Mouse (Mus musculus): ENCODE data around the gene Reg4. TPM values are rescaled to one million over a fixed set of nuclear protein-coding genes. Genes with fewer than 3 reads are reported as not detected.

Reg4 gene
- polyA plus RNA-seq, 1 experiment from 2014 or later = not detected

DNA sequence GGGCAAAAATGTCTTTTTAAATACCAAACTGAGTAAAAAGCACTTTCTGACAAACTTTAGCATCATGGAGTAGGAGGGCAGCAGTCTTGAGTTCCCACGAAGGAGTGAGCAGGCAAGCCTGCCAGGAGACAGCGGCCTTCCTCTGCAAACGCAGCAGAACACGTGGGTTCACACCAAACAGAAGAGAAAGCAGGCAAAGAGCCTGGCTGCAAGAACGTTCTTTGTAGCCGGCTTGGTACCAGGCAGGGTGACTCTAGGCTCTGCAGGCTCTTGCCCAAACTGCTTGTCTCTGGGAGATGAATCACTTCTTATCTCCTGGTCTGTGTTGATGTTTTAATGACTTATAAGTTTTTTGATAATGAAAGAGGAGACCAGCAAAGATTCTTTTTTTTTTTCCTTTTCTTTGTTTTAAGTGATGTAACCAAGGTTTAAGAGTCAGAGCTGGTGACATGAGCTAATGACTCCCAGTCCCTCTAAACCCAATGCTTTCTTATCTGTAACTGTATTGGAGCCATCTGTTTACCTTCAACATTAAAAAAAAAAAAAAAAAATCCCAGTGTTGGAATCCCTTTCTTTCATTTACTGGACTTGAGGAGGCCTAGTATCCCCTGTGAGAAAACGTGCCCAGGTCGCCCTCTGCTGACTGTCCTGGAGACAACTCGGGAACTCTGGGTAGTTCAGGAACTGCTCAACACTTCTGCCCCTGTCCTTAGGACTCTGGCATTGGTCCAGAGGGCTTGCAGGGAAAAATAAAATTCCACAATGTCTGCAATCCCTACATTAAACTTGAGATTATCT is 2.0 kb downstream of the Reg4 start:
- no peaks in the 10 kb centered on the region for H3K79me2 ChIP-seq (ENCODE audit: inconsistent target)
- WGBS (ENCODE audit: missing documents) = 48% methylated on average over 9 of the region's 9 CpGs
- no peak overlapping the region for H3K4me3 ChIP-seq (ENCODE audit: inconsistent target)
- H3K36me3 ChIP-seq (ENCODE audit: inconsistent target) = no peaks in the 10 kb centered on the region
- H3K27ac ChIP-seq = no peak overlapping the region

DNA sequence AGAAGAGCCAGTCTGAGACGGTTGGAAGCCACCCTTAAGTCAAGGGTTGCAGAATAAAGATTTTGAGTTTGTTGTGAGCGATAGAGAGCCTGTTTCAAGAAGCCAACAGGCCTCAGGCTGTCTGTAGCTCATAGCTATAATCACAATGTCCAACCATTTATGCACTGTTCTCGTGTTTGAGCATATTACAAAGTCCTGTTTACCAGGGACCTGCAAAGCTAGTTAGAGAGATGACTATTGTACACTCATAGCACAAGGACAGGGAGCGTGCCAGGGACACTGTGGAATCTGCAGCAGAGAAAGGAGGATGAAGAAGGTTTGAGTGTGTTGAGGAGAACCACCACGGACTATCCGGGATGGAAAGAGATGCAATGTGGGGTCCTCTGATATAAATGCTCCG is 3.0 kb downstream of the Reg4 start:
- Histone ChIP-seq H3K36me3 (ENCODE audit: inconsistent target) (no peaks in the 10 kb centered on the region), H3K4me3 (ENCODE audit: inconsistent target) (no peak overlapping the region), H3K79me2 (ENCODE audit: inconsistent target) (no peaks in the 10 kb centered on the region), H3K27ac (no peak overlapping the region)
- 94% methylated on average over 7 of the region's 7 CpGs for WGBS (ENCODE audit: missing documents)

DNA sequence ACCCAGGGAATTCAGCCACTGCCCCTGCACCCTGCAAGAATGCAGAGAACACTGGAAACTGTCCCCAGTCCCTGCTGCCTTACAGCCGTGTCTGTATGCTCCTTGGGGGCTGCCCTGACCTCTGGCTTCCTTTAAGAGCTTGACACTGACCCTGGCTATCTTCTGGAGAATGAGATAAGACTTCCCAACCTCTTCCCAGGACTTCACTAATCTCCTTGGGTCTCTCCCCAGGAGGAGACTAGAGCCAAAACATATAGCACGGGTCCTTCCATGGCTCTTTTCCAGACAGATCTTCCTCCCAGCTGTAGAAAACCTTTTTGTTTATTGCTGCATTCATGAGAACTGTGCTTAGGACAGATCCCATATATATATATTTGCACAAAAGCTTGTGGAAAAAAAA is 3.8 kb downstream of the Reg4 start:
- WGBS (ENCODE audit: missing documents) = 84% methylated on average over 2 of the region's 2 CpGs
- Histone ChIP-seq H3K27ac (no peak overlapping the region), H3K79me2 (ENCODE audit: inconsistent target) (no peaks in the 10 kb centered on the region), H3K36me3 (ENCODE audit: inconsistent target) (no peaks in the 10 kb centered on the region), H3K4me3 (ENCODE audit: inconsistent target) (no peak overlapping the region)

DNA sequence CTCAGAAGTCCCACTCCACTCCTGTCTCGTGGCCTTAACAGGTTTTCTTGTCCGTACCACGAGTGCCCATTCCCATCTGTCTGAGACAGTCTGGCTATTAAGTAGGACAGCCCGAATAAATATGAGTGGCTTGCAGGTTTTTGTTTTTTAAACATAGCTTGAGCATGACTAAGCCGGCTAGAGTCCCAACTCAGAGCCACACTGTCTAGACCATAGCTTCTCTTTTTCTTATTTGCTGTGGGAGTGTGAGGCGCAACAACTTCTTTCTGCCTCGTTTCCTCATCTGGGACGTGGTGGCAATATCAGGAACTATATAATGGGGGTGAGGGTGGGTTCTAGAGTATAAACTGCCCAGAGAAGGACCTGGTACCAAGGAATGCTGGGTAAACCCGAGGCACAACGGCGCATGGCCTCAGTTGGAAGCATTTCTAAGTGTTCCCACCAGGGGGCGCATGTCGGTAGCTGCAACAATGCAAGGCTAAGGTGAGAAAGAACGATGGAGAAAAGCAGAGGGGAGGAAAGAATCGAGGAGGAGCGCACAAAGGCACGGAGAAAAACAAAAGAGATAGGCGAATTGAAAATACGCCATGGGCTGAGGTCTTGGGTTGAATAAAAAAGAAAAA is 5.1 kb downstream of the Reg4 start:
- Histone ChIP-seq H3K79me2 (ENCODE audit: inconsistent target) (no peaks in the 10 kb centered on the region), H3K27ac (no peak overlapping the region), H3K36me3 (ENCODE audit: inconsistent target) (no peaks in the 10 kb centered on the region), H3K4me3 (ENCODE audit: inconsistent target) (no peak overlapping the region)
- WGBS (ENCODE audit: missing documents) = 26% methylated on average over 19 of the region's 19 CpGs

DNA sequence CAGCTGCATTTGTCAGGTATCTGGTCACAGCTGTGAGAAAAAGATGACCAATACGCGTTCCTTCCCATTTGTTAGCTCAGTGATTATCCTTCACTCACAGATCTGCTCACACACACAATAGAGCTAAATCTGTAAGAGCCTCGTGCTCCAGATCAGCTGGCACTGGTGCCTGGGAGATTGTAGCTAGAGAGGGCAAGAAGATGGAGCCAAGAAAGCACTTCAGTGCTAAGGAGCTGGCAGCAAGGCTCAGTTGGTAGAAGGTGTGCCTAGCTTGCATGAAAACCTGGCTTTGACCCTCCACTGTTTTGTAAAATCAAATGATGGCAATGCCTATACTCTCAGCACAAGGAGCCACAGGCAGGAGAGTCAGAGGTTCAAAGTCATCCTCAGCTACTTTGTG is 5.8 kb downstream of the Reg4 start:
- H3K27ac ChIP-seq = no peak overlapping the region
- WGBS (ENCODE audit: missing documents) = 64% methylated on average over 3 of the region's 3 CpGs
- H3K4me3 ChIP-seq (ENCODE audit: inconsistent target) = no peak overlapping the region
- H3K79me2 ChIP-seq (ENCODE audit: inconsistent target) = no peaks in the 10 kb centered on the region
- H3K36me3 ChIP-seq (ENCODE audit: inconsistent target) = no peaks in the 10 kb centered on the region

DNA sequence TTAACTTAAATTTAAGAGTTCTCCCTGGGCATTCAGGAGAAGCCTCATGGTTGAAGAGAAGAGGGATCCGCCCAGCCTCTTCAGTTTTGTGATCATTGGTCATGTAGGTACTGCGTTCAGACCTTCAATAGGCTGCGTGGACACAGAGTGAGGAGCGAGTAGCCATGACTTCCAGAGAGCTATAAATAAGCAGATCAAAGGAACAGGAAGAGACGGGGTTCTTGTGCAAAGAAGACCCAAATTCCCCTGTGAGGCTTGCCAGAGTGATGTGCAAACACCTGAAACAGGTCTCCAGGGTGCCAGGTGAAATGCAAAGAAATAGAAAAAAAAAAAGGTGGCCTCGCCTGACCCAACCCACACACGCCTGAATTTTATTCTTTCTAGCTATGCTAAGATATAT is 8.0 kb downstream of the Reg4 start:
- Histone ChIP-seq H3K4me3 (ENCODE audit: inconsistent target) (no peak overlapping the region), H3K79me2 (ENCODE audit: inconsistent target) (no peaks in the 10 kb centered on the region), H3K36me3 (ENCODE audit: inconsistent target) (no peaks in the 10 kb centered on the region), H3K27ac (no peak overlapping the region)
- 86% methylated on average over 7 of the region's 7 CpGs for WGBS (ENCODE audit: missing documents)

DNA sequence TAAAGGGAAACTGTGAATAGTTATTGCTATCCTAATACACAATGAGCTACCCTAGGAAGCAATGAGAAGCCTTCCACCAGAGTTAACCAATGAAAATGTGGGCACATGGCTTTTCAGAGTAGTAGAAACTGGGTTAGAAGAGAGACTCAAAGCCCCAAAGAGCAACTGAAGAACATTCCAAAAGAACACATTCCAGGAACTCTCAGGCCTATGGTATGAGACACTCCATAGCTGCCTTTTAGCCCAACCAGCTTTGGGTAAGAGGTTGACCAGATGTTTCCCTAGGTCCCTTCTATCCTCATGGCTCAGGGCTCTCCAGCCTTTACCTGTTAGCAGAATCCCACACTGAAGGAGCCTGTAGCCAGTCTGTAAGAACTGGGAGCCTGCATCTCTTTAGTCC is 11.5 kb downstream of the Reg4 start:
- no peaks in the 10 kb centered on the region for H3K36me3 ChIP-seq (ENCODE audit: inconsistent target)
- H3K27ac ChIP-seq = no peak overlapping the region
- no peak overlapping the region for H3K4me3 ChIP-seq (ENCODE audit: inconsistent target)
- no peaks in the 10 kb centered on the region for H3K79me2 ChIP-seq (ENCODE audit: inconsistent target)

DNA sequence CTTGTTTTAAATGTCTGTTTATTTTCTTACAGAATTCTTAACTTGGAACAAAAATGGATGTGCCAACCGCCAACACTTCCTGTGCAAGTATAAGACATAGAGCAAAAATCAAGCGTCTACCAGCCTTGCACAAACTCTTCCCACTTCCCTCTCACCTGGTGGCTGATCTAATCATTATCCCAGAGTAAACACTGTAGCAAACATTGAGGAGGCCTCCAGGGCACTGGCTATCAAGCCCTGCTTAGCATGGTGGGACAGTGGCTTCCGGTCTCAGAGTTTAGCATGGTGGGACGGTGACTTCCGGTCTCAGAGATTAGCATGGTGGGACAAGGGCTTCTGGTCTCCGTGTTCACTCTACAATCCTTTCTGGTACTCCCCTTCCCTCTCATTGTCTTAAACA is 14.3 kb downstream of the Reg4 start:
- Histone ChIP-seq H3K4me3 (ENCODE audit: inconsistent target) (no peak overlapping the region), H3K79me2 (ENCODE audit: inconsistent target) (no peaks in the 10 kb centered on the region), H3K36me3 (ENCODE audit: inconsistent target) (no peaks in the 10 kb centered on the region), H3K27ac (no peak overlapping the region)
- 89% methylated on average over 6 of the region's 6 CpGs for WGBS (ENCODE audit: missing documents)

DNA sequence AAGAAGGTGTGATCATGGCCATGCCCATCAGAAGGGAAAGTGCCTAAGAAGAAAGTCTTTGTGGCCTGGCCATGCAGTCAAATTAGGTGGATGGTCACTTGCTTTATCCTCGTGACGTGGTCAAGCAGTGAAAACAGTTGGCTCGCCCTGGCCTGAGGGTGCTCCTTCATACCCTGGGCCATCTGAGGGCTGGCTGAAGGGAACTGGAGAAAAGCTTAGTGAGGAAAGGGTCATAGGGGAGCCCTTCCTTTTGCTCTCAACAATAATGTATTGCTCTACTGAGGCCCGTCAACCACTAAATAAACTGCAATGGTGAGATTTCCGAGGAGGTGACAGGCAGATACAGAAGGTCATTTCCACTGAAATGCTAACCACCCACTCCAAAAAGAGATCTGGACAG is 15.3 kb downstream of the Reg4 start:
- Histone ChIP-seq H3K4me3 (ENCODE audit: inconsistent target) (no peak overlapping the region), H3K27ac (no peak overlapping the region), H3K79me2 (ENCODE audit: inconsistent target) (no peaks in the 10 kb centered on the region), H3K36me3 (ENCODE audit: inconsistent target) (no peaks in the 10 kb centered on the region)
- WGBS (ENCODE audit: missing documents) = 95% methylated on average over 5 of the region's 5 CpGs

DNA sequence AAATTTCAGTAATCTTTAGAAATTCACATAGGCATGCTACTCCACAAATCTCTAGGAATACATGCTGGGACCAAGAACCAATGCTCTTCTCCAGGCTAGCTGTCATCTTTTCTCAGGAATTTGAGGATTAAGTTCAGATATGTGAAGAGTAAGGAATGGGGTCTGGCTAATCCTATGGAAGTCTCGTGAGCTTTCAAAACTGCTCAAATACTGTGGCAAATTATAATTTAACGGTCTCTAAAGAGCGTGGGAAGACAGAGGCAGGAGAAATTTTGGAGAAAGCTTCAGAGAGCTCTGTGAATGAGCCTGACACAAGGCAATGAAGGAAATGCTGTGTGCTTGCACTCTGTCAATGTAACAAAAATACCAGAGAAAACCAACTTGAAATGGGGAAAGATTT is 16.2 kb downstream of the Reg4 start:
- H3K79me2 ChIP-seq (ENCODE audit: inconsistent target) = no peaks in the 10 kb centered on the region
- H3K27ac ChIP-seq = no peak overlapping the region
- no peak overlapping the region for H3K4me3 ChIP-seq (ENCODE audit: inconsistent target)
- H3K36me3 ChIP-seq (ENCODE audit: inconsistent target) = no peaks in the 10 kb centered on the region
- WGBS (ENCODE audit: missing documents) = 97% methylated on average over 3 of the region's 3 CpGs

DNA sequence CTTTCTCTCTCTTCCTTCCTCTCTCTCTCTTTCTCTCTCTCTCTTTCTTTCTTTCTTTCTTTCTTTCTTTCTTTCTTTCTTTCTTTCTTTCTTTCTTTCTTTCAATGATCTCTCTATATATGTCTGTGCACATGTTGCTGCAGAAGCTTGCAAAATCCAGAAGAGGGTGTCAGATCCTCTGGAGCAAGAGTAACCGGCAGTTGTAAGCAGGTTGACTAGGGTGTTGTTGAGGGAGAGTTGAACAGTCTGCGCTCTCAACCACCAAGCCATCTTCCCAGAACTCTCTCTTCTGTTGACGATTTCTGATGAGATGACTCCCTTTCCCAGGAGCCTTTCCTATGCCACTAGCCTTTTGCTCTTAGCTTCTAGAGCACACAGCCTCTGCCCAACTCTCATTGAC is 20.1 kb downstream of the Reg4 start:
- Histone ChIP-seq H3K4me3 (ENCODE audit: inconsistent target) (no peak overlapping the region), H3K27ac (no peak overlapping the region), H3K36me3 (ENCODE audit: inconsistent target) (no peaks in the 10 kb centered on the region), H3K79me2 (ENCODE audit: inconsistent target) (no peaks in the 10 kb centered on the region)
- 85% methylated on average over 2 of the region's 3 CpGs for WGBS (ENCODE audit: missing documents)

DNA sequence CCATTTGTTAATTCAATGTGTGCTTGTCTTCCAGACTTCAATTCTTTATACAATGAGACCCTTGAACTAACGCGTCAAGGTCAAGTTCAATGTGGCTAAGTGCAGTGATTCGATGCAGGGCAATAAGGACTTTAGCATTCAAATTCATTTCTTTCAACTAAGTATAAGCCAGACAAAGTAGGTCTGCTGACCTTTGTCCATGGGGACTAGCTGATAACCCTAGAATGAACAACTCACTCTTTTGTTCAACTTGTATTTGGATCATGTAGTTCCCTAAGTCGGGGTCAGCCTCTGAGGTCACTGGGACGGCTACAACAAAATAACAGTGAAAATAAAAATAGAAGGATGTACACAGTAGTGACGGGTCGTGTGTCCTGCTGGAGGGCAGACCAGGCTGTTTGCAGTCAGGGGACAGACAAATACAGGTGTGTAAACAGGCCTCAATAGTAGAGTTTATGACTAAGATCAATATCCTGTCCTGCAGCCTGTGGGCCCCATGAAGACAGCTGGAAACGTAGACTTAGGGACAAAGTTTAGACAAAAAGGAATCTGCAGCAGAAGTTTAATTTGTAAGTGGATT is 20.6 kb downstream of the Reg4 start:
- no peak overlapping the region for H3K4me3 ChIP-seq (ENCODE audit: inconsistent target)
- H3K79me2 ChIP-seq (ENCODE audit: inconsistent target) = no peaks in the 10 kb centered on the region
- no peaks in the 10 kb centered on the region for H3K36me3 ChIP-seq (ENCODE audit: inconsistent target)
- H3K27ac ChIP-seq = no peak overlapping the region
- WGBS (ENCODE audit: missing documents) = 92% methylated on average over 8 of the region's 8 CpGs

DNA sequence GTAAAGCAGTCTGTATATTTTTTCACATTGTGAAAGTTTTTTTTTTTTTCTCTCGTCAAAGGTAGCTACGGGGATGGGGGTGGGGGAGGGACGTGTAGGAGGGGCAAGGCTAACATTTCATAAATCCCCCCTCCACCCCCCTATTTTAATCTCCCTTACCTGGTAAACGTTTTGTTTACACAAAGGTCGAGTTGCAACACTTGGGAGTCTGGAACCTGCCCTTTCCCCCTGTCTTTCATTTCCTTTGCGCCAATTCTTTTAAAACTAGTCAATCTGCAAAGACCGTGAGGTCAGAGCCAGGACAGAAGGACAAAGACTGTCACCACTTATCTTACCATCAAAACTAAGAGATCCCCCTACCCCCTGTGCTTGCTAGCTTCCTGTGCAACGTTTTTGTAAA is 23.9 kb downstream of the Reg4 start:
- H3K27ac ChIP-seq = no peak overlapping the region
- WGBS (ENCODE audit: missing documents) = 52% methylated on average over 8 of the region's 8 CpGs
- no peaks in the 10 kb centered on the region for H3K36me3 ChIP-seq (ENCODE audit: inconsistent target)
- no peak overlapping the region for H3K4me3 ChIP-seq (ENCODE audit: inconsistent target)
- no peaks in the 10 kb centered on the region for H3K79me2 ChIP-seq (ENCODE audit: inconsistent target)

DNA sequence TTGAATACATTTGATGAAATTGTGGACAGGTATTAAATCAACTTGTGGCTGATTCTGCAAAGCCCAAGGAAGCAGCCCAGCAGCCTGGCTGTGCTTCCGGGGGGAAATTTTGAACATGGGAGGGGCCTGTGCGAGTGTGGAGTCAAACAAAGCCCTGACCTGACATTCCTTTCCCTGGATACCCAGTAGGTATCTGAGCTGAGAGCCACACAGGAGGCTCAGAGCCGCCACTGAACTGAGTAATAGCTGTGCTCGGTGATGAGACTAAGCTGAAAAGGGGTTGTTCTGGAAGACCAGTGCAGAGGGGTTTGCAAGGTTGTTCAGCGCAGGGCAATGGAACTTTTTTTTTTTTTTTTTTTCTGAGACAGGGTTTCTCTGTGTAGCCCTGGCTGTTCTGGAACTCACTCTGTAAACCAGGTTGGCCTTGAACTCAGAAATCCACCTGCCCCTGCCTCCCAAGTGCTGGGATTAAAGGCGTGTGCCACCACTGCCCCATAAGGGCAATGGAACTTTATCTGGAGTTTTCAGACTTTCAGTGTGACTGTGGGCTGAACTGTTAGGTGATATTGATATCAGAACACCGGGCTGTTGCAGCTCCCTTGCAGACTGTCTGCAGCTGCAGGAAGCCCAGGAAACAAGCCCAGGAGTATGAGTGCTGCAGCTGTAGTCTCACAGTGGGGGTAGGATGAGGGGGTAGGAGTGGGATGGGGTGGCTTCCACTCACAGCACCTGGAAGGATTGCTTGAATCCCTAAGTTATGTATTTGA is 25.2 kb downstream of the Reg4 start:
- Histone ChIP-seq H3K36me3 (ENCODE audit: inconsistent target) (no peaks in the 10 kb centered on the region), H3K79me2 (ENCODE audit: inconsistent target) (no peaks in the 10 kb centered on the region), H3K27ac (no peak overlapping the region), H3K4me3 (ENCODE audit: inconsistent target) (no peak overlapping the region)
- WGBS (ENCODE audit: missing documents) = 86% methylated on average over 7 of the region's 7 CpGs

DNA sequence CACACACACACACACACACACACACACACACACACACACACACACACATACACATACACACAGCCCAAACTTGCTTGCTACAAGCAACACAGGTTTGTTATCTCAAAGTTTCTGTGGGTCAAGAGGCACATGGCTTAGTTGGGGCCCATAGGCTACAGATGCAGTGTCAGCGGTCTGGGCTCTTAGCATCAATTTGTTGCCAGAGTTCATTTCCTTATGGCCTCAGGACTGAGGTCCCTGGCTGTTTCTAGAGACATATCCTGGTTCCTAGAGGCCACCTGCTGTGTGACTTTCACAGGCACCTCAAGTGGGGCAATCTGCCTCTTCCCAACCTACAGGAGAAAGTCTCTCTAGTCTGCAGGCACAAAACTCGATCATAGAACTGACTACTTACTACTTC is 27.4 kb downstream of the Reg4 start:
- H3K36me3 ChIP-seq (ENCODE audit: inconsistent target) = no peaks in the 10 kb centered on the region
- no peaks in the 10 kb centered on the region for H3K79me2 ChIP-seq (ENCODE audit: inconsistent target)
- H3K4me3 ChIP-seq (ENCODE audit: inconsistent target) = no peak overlapping the region
- 86% methylated on average over 2 of the region's 2 CpGs for WGBS (ENCODE audit: missing documents)
- H3K27ac ChIP-seq = no peak overlapping the region
